Mouse (Mus musculus): ENCODE results near the gene Ptrh1. TPM values are rescaled to one million over a fixed set of nuclear protein-coding genes. Genes with fewer than 3 reads are reported as not detected.

The Ptrh1 gene
- polyA plus RNA-seq, 1 experiment from 2014 or later, result 5.8 TPM

DNA sequence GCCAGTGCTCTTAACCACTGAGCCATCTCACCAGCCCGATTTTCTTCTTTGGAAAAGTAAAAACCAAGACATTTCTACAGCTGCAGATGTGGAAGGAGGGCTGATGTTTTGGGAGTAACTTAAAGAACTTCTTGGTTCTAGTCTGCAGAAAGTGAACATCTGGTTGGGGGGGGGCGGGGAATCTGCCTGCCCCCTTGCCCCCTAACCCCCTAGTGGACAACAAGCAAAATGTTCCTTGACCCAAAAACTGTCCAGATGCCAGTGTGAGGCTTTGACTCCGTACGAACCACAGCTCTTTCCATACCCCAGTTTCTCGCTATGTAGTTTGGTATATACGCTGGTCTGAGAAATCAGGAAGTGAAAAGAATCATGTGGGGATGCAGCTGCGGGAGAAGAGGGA lies 25.4 kb upstream of the Ptrh1 start:
- H3K27me3 ChIP-seq (ENCODE audit: control insufficient read depth, insufficient read depth, low read length), result no peaks in the 10 kb centered on the region
- H3K4me1 ChIP-seq (ENCODE audit: control insufficient read depth, insufficient read depth, low read length), result no peaks in the 10 kb centered on the region
- 82% methylated on average over 7 of the region's 7 CpGs for WGBS
- no peak for ATAC-seq (ENCODE audit: low FRiP score, low TSS enrichment)
- no peak overlapping the region for H3K4me2 ChIP-seq (replicated peaks; ENCODE audit: low read depth, low read length)
- H3K9ac ChIP-seq (ENCODE audit: low read depth, low read length), result no peak overlapping the region
- H3K36me3 ChIP-seq (ENCODE audit: control insufficient read depth, insufficient read depth, low read length), result peaks cover 43% of the 10 kb centered on the region
- H3K9me3 ChIP-seq (ENCODE audit: control insufficient read depth, low read length), result no peaks in the 10 kb centered on the region
- H3K4me3 ChIP-seq (ENCODE audit: low read length), result no peak overlapping the region
- no peak overlapping the region for H3K27ac ChIP-seq (ENCODE audit: low read depth, low read length)

DNA sequence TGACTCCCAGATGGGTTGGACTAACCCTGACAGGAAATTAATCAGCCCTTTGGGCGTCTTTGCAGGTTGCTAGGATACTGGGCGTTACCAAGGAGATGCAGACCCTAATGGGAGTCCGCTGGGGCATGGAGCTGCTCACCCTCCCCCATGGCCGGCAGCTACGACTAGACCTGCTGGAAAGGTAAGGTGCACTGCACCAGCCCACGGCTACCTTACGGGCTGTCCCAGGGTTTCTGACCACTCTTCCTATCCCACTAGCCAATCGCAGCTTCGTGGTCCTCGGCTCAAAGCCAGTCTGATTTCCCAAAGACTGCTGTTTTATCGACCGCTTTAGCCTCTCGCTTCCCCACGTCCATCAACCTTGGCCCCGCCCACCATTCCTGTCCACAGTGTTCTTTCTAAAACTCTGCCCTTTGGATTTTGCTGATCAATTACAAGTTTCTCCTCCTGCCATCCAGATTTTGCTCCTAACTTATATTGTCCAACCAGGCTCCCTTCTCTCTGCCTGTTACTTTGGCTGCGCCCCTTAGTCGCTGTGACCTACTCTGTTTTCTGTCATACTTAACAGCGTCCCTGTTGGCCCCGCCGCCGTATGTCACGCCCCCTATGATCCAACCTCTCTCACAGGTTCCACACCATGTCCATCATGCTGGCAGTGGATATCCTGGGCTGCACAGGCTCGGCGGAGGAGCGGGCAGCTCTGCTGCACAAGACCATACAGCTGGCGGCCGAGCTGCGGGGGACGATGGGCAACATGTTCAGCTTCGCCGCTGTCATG lies 24.5 kb upstream of the Ptrh1 start:
- WGBS, result 6% methylated on average over 31 of the region's 31 CpGs
- H3K27me3 ChIP-seq (ENCODE audit: control insufficient read depth, insufficient read depth, low read length), result no peaks in the 10 kb centered on the region
- H3K36me3 ChIP-seq (ENCODE audit: control insufficient read depth, insufficient read depth, low read length), result peaks cover 38% of the 10 kb centered on the region
- H3K9ac ChIP-seq (ENCODE audit: low read depth, low read length), result peak overlapping the region; percentile 37
- 0 out of 2 replicates have a peak overlapping the region, but pooled peaks have one; percentile 19 for H3K27ac ChIP-seq (ENCODE audit: low read depth, low read length)
- peak; percentile 87 for ATAC-seq (ENCODE audit: low FRiP score, low TSS enrichment)
- H3K4me2 ChIP-seq (replicated peaks; ENCODE audit: low read depth, low read length), result peak overlapping the region; percentile 51
- H3K4me3 ChIP-seq (ENCODE audit: low read length), result peak overlapping the region; percentile 32
- no peaks in the 10 kb centered on the region for H3K9me3 ChIP-seq (ENCODE audit: control insufficient read depth, low read length)
- H3K4me1 ChIP-seq (ENCODE audit: control insufficient read depth, insufficient read depth, low read length), result no peaks in the 10 kb centered on the region

DNA sequence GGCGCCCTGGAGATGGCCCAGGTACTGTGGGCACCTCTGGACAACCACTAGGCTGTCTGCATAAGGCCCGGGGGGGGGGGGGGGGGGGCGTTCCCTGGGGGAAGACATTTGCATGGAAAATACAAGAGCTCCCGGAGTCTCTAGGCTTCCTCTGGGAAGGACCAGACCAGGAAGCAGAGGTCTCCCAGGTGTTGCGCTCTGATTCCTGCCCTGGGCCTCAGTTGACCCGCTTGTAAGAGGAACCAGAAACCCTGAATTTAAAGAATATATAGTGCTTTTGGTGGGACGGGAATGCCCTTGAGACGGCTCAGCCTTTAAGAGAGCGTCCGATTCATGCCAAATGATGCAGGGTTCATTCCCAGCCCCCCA lies 23.9 kb upstream of the Ptrh1 start:
- 21% methylated on average over 10 of the region's 10 CpGs for WGBS
- peak overlapping the region; percentile 32 for H3K4me3 ChIP-seq (ENCODE audit: low read length)
- peak overlapping the region; percentile 37; the same call in 1 of the 2 replicates for H3K9ac ChIP-seq (ENCODE audit: low read depth, low read length)
- ATAC-seq (ENCODE audit: low FRiP score, low TSS enrichment), result peak; percentile 6; the same call in 1 of the 2 replicates
- H3K4me2 ChIP-seq (replicated peaks; ENCODE audit: low read depth, low read length), result peak overlapping the region; percentile 51
- H3K36me3 ChIP-seq (ENCODE audit: control insufficient read depth, insufficient read depth, low read length), result peaks cover 32% of the 10 kb centered on the region
- no peaks in the 10 kb centered on the region for H3K27me3 ChIP-seq (ENCODE audit: control insufficient read depth, insufficient read depth, low read length)
- no peak overlapping the region for H3K27ac ChIP-seq (ENCODE audit: low read depth, low read length)
- no peaks in the 10 kb centered on the region for H3K9me3 ChIP-seq (ENCODE audit: control insufficient read depth, low read length)
- H3K4me1 ChIP-seq (ENCODE audit: control insufficient read depth, insufficient read depth, low read length), result no peaks in the 10 kb centered on the region

DNA sequence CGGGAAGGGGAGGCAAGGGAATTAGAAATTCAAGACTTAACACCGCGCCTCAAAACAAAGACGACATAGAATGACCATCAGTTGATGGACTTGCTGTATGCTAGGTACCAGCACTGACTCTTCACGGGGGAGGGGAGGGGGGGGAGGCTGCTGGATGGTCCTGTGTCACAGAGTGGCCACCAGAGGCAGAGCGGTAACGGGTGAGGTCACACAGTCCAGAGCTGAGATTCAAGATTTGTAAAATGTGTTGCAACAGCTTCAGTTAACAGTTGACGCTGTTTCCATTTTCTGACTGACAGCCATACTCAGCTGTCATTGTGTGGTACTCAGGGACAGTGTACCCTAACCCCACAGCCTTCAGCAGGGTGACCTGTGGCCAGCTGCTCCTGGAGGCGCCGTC lies 23.4 kb upstream of the Ptrh1 start:
- Histone ChIP-seq H3K27me3 (ENCODE audit: control insufficient read depth, insufficient read depth, low read length) (no peaks in the 10 kb centered on the region), H3K27ac (ENCODE audit: low read depth, low read length) (no peak overlapping the region), H3K36me3 (ENCODE audit: control insufficient read depth, insufficient read depth, low read length) (peaks cover 30% of the 10 kb centered on the region), H3K4me1 (ENCODE audit: control insufficient read depth, insufficient read depth, low read length) (no peaks in the 10 kb centered on the region), H3K4me2 (replicated peaks; ENCODE audit: low read depth, low read length) (0 out of 2 replicates have a peak overlapping the region, but pooled peaks have one; percentile 51), H3K9me3 (ENCODE audit: control insufficient read depth, low read length) (no peaks in the 10 kb centered on the region), H3K4me3 (ENCODE audit: low read length) (no peak overlapping the region), H3K9ac (ENCODE audit: low read depth, low read length) (peak overlapping the region; percentile 37; the same call in 1 of the 2 replicates)
- WGBS, result 70% methylated on average over 10 of the region's 10 CpGs
- no peak for ATAC-seq (ENCODE audit: low FRiP score, low TSS enrichment)

DNA sequence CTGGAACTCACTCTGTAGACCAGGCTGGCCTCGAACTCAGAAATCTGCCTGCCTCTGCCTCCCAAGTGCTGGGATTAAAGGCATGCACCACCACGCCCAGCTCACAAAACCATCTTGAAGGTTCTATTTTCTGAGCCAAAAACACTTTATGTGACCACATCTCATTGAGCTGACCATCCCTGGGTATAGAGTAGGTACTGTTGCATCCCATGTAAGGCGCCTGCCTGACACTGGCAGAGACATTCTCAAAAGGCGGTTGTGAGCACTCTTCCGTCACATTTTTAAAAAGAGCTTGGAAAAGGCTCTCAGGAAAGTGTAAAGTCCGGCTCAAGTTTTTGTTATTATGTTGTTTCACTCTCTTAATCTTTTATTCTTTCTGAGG lies 18.9 kb upstream of the Ptrh1 start:
- H3K36me3 ChIP-seq (ENCODE audit: control insufficient read depth, insufficient read depth, low read length), result peaks cover 37% of the 10 kb centered on the region
- H3K4me2 ChIP-seq (replicated peaks; ENCODE audit: low read depth, low read length), result no peak overlapping the region
- no peak overlapping the region for H3K4me3 ChIP-seq (ENCODE audit: low read length)
- WGBS, result 33% methylated on average over 6 of the region's 6 CpGs
- no peaks in the 10 kb centered on the region for H3K27me3 ChIP-seq (ENCODE audit: control insufficient read depth, insufficient read depth, low read length)
- H3K27ac ChIP-seq (ENCODE audit: low read depth, low read length), result no peak overlapping the region
- no peaks in the 10 kb centered on the region for H3K9me3 ChIP-seq (ENCODE audit: control insufficient read depth, low read length)
- no peak overlapping the region for H3K9ac ChIP-seq (ENCODE audit: low read depth, low read length)
- peak; percentile 26; the same call in 1 of the 2 replicates for ATAC-seq (ENCODE audit: low FRiP score, low TSS enrichment)
- H3K4me1 ChIP-seq (ENCODE audit: control insufficient read depth, insufficient read depth, low read length), result no peaks in the 10 kb centered on the region

DNA sequence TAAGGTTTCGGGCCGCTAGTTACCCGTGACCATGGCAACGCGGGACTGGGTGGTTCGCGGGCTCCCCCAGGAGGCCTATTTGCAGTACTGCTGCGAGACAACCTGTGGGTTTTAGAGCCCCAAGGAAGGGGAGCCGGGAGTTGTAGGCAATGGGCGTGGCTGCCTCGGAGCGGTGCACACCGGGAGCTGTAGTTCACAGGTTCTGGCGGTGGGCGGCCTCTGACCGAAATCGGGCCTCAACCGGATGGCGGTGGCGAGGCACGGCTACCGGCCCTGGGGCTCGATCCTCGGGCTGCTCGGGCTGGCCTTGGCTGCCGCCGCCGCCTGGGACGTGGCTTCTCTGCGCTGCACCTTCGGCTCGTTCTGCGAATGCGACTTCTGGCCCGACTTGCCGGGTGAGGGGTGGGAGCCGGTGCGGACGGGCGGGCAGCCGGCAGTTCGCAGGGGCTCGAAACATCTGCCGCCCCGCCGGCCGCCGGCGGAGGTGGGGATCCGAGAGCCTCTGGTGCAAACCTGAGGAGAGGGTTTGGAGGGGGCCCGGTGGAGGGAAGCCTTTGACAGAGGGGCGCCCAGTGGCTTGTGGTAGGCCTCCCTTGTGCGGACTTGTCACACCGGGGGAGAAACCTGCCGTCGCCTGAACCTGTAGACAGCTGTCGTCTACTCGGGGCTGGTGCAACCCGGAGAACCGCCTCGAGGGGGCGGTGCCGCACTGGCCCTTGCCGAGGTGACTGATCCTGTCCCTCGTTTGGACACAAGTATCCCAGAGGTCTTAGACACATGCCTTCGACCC lies 18.3 kb upstream of the Ptrh1 start, which contains the start of gene Tor2a:
Gene Tor2a, plus strand, starts transcription at position 179 of the 790 bp plus-strand sequence.
- Histone ChIP-seq H3K9ac (ENCODE audit: low read depth, low read length) (peak within 1 kb of the TSS; percentile 77), H3K9me3 (ENCODE audit: control insufficient read depth, low read length) (no peaks in the 10 kb centered on the region), H3K27me3 (ENCODE audit: control insufficient read depth, insufficient read depth, low read length) (no peaks in the 10 kb centered on the region), H3K4me3 (ENCODE audit: low read length) (peak within 1 kb of the TSS; percentile 54), H3K4me2 (replicated peaks; ENCODE audit: low read depth, low read length) (peak within 1 kb of the TSS; percentile 51), H3K36me3 (ENCODE audit: control insufficient read depth, insufficient read depth, low read length) (peaks cover 39% of the 10 kb centered on the region), H3K4me1 (ENCODE audit: control insufficient read depth, insufficient read depth, low read length) (no peaks in the 10 kb centered on the region), H3K27ac (ENCODE audit: low read depth, low read length) (peak within 1 kb of the TSS; percentile 74)
- under 1% methylated on average over 60 of the region's 66 CpGs for WGBS
- peak; percentile 94 for ATAC-seq (ENCODE audit: low FRiP score, low TSS enrichment)

DNA sequence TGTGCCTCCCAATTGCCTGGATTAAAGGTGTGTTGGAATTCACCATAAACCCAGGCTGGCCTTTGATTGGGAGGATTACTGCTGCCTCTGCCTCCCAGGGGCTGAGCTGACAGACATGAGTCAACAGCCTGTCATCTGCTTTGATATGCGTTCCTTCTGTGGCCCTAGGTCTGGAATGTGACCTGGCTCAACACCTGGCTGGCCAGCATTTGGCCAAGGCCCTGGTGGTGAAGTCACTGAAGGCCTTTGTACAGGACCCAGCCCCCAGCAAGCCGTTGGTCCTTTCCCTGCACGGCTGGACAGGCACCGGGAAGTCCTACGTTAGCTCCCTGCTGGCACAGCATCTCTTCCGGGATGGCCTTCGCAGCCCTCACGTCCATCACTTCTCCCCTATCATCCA lies 17.1 kb upstream of the Ptrh1 start:
- Histone ChIP-seq H3K9me3 (ENCODE audit: control insufficient read depth, low read length) (no peaks in the 10 kb centered on the region), H3K4me2 (replicated peaks; ENCODE audit: low read depth, low read length) (no peak overlapping the region), H3K27ac (ENCODE audit: low read depth, low read length) (no peak overlapping the region), H3K9ac (ENCODE audit: low read depth, low read length) (no peak overlapping the region), H3K4me1 (ENCODE audit: control insufficient read depth, insufficient read depth, low read length) (no peaks in the 10 kb centered on the region), H3K27me3 (ENCODE audit: control insufficient read depth, insufficient read depth, low read length) (no peaks in the 10 kb centered on the region), H3K36me3 (ENCODE audit: control insufficient read depth, insufficient read depth, low read length) (peaks cover 38% of the 10 kb centered on the region), H3K4me3 (ENCODE audit: low read length) (no peak overlapping the region)
- ATAC-seq (ENCODE audit: low FRiP score, low TSS enrichment), result no peak
- WGBS, result 64% methylated on average over 8 of the region's 8 CpGs

DNA sequence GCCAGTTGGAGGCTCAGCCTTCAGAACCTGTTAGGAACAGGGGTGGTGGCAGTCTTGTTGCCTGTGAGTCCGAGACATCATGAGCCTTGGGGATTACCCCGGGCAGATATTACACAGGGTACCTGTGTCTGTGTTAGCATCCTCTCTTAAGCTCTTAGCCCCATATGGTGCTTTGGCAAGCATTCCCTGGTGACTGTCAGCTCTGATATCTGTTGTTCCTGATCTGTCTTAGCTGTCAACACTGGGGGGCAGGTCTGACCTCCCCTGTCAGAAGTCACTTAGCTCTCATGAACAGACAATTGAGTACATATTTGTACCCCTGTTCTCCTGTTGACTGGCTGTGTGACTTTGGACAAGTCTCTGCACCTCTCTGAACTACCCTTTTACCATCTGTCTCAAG lies 16.6 kb upstream of the Ptrh1 start:
- no peak overlapping the region for H3K9ac ChIP-seq (ENCODE audit: low read depth, low read length)
- WGBS, result 95% methylated on average over 2 of the region's 2 CpGs

DNA sequence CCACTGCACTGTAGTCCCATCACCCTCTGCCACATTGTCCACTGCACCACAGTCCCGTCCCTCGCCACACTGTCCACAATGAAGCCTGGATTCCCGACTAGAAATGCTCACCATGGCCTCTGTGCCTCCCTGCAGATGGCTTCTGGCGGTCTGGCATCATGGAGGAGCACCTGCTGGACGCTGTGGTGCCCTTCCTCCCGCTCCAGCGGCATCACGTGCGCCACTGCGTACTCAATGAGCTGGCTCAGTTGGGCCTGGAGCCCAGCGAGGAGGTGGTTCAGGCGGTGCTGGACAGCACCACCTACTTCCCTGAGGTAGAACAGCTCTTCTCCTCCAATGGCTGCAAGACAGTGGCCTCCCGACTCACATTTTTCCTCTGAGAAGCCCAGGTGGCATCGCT lies 14.2 kb upstream of the Ptrh1 start:
- Histone ChIP-seq H3K4me3 (ENCODE audit: low read length) (no peak overlapping the region), H3K27me3 (ENCODE audit: control insufficient read depth, insufficient read depth, low read length) (no peaks in the 10 kb centered on the region), H3K27ac (ENCODE audit: low read depth, low read length) (no peak overlapping the region), H3K9ac (ENCODE audit: low read depth, low read length) (no peak overlapping the region), H3K4me2 (replicated peaks; ENCODE audit: low read depth, low read length) (no peak overlapping the region), H3K36me3 (ENCODE audit: control insufficient read depth, insufficient read depth, low read length) (peaks cover 29% of the 10 kb centered on the region), H3K9me3 (ENCODE audit: control insufficient read depth, low read length) (no peaks in the 10 kb centered on the region), H3K4me1 (ENCODE audit: control insufficient read depth, insufficient read depth, low read length) (no peaks in the 10 kb centered on the region)
- ATAC-seq (ENCODE audit: low FRiP score, low TSS enrichment), result no peak
- WGBS, result 89% methylated on average over 14 of the region's 14 CpGs

More for the DNA sequence above, 16.6 kb upstream of the Ptrh1 start:
- no peaks in the 10 kb centered on the region for H3K27me3 ChIP-seq (ENCODE audit: control insufficient read depth, insufficient read depth, low read length)
- no peak overlapping the region for H3K4me2 ChIP-seq (replicated peaks; ENCODE audit: low read depth, low read length)
- ATAC-seq (ENCODE audit: low FRiP score, low TSS enrichment), result no peak
- H3K27ac ChIP-seq (ENCODE audit: low read depth, low read length), result no peak overlapping the region
- no peak overlapping the region for H3K4me3 ChIP-seq (ENCODE audit: low read length)
- H3K9me3 ChIP-seq (ENCODE audit: control insufficient read depth, low read length), result no peaks in the 10 kb centered on the region
- H3K4me1 ChIP-seq (ENCODE audit: control insufficient read depth, insufficient read depth, low read length), result no peaks in the 10 kb centered on the region
- H3K36me3 ChIP-seq (ENCODE audit: control insufficient read depth, insufficient read depth, low read length), result peaks cover 37% of the 10 kb centered on the region
